Mouse (Mus musculus): ENCODE measurements at regions not wholly inside any gene's neighbourhood (a gene's known extent, or its start where the extent isn't known, plus 50 kb on each side); places are given as distances from the start of the nearest gene placed in this dataset.

DNA sequence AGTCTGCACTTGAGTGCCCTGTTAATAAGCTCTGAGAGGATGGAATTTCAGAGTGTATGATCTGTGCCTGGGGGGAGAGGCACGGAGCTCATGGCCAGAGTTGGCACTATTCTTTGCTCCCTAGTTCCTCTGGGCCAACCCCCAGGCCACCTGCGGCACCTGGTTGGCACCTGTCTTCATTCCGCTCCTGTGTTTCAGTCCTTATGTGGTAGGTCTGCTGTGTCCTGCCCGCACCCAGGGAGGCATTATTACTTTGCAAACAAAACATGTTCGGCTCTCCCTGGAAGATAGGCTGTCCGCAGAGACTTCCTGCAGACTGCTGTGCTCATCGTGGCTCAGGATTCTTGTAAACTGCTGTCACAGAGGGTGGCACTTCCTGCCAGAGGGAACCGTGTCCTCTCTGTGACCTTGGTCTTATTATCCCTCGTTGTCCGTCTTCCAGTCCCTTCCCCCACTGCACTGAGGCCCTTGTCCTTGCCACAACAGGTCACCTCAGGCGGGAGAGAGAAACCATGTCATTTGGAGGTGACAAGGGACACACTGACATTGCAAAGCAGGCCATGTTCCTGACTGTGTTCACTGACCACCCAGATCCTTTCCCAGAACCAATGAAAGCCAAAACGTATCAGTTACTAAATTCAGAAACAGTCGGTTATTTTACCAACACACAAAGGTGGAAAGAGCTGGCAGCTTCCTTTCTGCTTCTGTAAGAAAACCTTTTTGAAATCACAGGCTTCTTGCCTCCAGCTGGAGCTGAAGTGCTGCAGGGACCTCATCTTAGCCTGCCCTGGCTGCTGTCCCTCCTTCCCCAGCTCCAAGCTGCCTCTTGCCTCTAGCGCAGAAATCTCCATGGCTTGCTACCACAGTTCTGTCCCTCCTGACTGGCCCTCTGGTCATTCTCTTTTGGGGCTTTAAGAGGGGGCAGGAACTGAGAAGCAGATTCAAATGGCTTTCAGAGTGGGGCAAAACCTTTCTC is 777.0 kb upstream of the Car8 start:
- no peak for TF ChIP-seq CTCF (IDR thresholded peaks at IDR 0.05; ENCODE audit: insufficient read depth, low read depth, low read length)
- TF ChIP-seq POLR2A (IDR thresholded peaks at IDR 0.05; ENCODE audit: insufficient read depth, low read depth, low read length) = no peak
